Mouse (Mus musculus): ENCODE data around the gene 2410004B18Rik. TPM values are rescaled to one million over a fixed set of nuclear protein-coding genes. Genes with fewer than 3 reads are reported as not detected.

2410004B18Rik gene
- polyA plus RNA-seq, 1 experiment from 2014 or later: 42.0 TPM

DNA sequence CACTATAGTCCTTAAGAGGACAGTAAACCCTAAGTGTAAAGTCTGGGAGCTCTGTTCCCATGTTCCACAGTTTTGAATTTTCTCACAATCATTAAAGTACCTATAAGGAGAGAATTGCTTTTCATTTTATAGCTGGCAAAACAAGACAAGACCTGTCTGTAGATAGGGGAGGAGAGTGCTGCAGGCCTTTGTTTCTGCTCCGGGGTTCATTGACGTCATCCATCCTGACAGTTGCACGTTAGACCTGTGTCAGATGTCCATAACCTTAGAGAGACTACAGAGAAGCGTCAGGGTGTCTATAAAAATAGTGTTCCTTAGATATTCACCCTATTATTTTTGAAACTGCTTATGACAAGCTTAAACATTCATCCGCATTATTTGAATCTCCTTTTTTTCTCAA, 12.3 kb upstream of the 2410004B18Rik start:
- H3K36me3 ChIP-seq (ENCODE audit: control insufficient read depth, insufficient read depth, low read length): 0 out of 2 replicates have a peak, but pooled peaks cover 4% of the 10 kb centered on the region
- no peak for ATAC-seq
- H3K27me3 ChIP-seq (replicated peaks; ENCODE audit: control insufficient read depth, insufficient read depth, low read length): no peaks in the 10 kb centered on the region
- H3K9me3 ChIP-seq (ENCODE audit: control insufficient read depth, low read length): no peaks in the 10 kb centered on the region
- H3K4me2 ChIP-seq (ENCODE audit: low read depth, low read length): peak overlapping the region; percentile 67
- H3K27ac ChIP-seq (ENCODE audit: low read length): peak overlapping the region; percentile 25
- WGBS: 58% methylated on average over 5 of the region's 5 CpGs
- H3K4me1 ChIP-seq (ENCODE audit: control insufficient read depth, insufficient read depth, low read length): peaks cover 14% of the 10 kb centered on the region
- peak overlapping the region; percentile 92 for H3K9ac ChIP-seq (ENCODE audit: low read depth, low read length)
- peak overlapping the region; percentile 70 for H3K4me3 ChIP-seq (ENCODE audit: low read length)

DNA sequence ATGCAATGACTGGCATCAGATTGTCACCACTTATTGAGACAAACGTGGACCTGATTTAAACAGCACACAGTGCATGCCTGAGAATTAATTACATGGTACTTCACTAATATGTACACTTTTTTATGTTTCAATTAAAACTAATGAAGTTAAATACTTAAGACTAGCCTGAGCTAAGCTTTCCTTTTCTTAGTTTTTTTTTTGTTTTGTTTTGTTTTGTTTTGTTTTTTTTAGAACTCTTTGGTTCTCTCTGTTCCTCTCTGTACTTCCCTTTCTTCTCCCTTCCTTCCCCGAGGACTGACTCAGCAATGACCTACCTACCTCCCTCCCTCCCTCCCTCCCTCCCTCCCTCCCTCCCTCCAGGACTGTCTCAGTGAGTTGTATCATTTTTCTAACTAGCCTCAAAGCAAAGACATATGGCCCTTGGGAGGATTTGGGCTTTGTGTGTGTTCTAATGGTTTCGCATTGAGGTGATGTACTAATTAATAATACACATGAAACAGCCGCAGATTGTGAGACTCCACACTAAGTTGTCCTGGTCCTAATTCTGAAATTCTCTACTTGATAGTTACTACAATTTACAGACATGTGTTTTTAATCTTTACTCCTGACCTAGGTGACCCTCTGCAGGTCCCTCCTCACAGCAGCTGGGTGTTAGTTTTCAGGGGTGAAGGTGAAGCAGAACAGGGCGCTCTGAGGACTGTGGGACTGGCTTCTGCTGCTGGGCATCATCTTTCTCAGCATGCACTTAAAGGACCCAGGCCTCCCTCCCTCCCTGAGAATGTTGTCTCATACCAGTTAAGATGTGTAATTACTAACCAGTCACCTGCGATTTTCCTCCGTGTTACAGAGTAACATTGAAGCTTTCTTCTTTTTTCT, 8.1 kb upstream of the 2410004B18Rik start:
- H3K4me1 ChIP-seq (ENCODE audit: control insufficient read depth, insufficient read depth, low read length): peaks cover 11% of the 10 kb centered on the region
- no peak overlapping the region for H3K9ac ChIP-seq (ENCODE audit: low read depth, low read length)
- no peaks in the 10 kb centered on the region for H3K9me3 ChIP-seq (ENCODE audit: control insufficient read depth, low read length)
- whole genome bisulfite sequencing: 69% methylated on average over 7 of the region's 7 CpGs
- H3K27ac ChIP-seq (ENCODE audit: low read length): no peak overlapping the region
- no peak overlapping the region for H3K4me3 ChIP-seq (ENCODE audit: low read length)
- H3K27me3 ChIP-seq (replicated peaks; ENCODE audit: control insufficient read depth, insufficient read depth, low read length): no peaks in the 10 kb centered on the region
- no peak overlapping the region for H3K4me2 ChIP-seq (ENCODE audit: low read depth, low read length)
- no peak for ATAC-seq
- peaks cover 14% of the 10 kb centered on the region for H3K36me3 ChIP-seq (ENCODE audit: control insufficient read depth, insufficient read depth, low read length)

DNA sequence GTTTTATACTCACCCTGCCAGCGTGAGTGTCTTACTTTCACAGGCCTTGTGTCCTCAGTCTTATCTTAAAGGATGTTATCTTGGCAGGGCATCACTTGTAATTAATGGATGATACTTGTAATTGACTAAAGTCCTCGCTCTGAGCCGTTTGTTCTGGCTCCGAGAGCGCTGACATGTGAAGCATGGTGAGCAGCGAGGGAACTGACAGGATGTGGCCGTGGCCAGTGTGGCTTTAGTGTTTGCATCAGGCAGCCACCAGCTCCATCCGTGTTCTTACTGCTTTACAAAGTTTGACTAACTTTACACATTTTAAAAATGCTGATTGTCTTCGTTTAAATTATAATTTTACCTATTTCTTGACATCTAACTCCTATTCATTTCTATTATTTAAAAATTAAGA, 4.0 kb upstream of the 2410004B18Rik start:
- Histone ChIP-seq H3K27ac (ENCODE audit: low read length) (no peak overlapping the region), H3K9me3 (ENCODE audit: control insufficient read depth, low read length) (no peaks in the 10 kb centered on the region), H3K27me3 (replicated peaks; ENCODE audit: control insufficient read depth, insufficient read depth, low read length) (no peaks in the 10 kb centered on the region), H3K36me3 (ENCODE audit: control insufficient read depth, insufficient read depth, low read length) (peaks cover 10% of the 10 kb centered on the region), H3K4me2 (ENCODE audit: low read depth, low read length) (no peak overlapping the region), H3K9ac (ENCODE audit: low read depth, low read length) (no peak overlapping the region), H3K4me3 (ENCODE audit: low read length) (no peak overlapping the region), H3K4me1 (ENCODE audit: control insufficient read depth, insufficient read depth, low read length) (peaks cover 10% of the 10 kb centered on the region)
- ATAC-seq: no peak
- WGBS: 68% methylated on average over 9 of the region's 9 CpGs

DNA sequence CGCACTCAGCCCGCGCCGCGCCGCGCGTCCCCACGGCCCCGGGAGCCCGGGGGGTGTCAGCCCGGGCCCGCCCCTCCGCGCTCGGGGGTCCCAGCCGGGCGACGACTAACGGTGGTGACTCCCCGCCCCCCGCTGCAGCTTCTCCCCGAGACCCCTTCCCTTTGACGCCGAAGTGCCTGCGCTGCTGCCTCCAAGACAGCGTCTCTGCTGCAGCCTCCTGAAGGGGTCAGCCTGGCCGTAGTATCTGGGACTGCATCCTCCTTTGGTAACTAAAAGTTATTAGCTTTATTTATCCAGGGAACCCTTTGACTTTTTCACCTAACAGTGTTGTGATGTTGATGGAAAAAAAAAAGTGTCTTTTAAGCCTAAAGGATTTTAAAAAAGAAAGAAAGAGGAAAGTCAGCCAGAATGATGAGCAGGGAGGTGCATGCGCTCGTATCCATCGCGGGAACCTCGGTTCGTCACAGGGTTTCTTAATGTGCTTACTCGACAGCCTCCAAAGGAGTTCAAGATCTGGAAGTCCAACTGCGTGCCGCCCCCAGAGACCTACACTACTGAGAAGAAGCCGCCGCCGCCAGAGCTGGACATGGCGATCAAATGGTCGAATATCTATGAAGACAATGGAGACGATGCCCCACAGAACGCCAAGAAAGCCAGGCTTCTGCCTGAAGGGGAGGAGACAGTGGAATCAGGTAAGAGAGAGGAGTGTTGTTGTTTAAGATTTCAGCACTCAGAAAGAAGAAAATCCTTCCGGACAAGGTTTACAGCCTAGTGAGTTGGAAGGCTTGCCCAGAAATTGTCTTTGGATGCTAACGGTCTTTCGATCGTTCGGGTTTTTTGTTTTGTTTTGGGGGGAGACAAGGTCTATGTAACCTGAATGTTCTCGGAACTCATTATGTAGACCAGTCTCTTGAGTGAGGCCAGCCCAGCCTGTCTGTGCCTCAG, 863 bp downstream of the 2410004B18Rik start:
- Histone ChIP-seq H3K36me3 (ENCODE audit: control insufficient read depth, insufficient read depth, low read length) (0 out of 2 replicates have a peak, but pooled peaks cover under 1% of the 10 kb centered on the region), H3K9me3 (ENCODE audit: control insufficient read depth, low read length) (no peaks in the 10 kb centered on the region), H3K4me1 (ENCODE audit: control insufficient read depth, insufficient read depth, low read length) (peaks cover 28% of the 10 kb centered on the region), H3K4me2 (ENCODE audit: low read depth, low read length) (peak overlapping the region; percentile 86), H3K4me3 (ENCODE audit: low read length) (peak overlapping the region; percentile 97), H3K9ac (ENCODE audit: low read depth, low read length) (peak overlapping the region; percentile 92), H3K27ac (ENCODE audit: low read length) (peak overlapping the region; percentile 77; the same call in 1 of the 2 replicates), H3K27me3 (replicated peaks; ENCODE audit: control insufficient read depth, insufficient read depth, low read length) (no peaks in the 10 kb centered on the region)
- WGBS: 16% methylated on average over 50 of the region's 50 CpGs
- peak; percentile 36 for ATAC-seq

DNA sequence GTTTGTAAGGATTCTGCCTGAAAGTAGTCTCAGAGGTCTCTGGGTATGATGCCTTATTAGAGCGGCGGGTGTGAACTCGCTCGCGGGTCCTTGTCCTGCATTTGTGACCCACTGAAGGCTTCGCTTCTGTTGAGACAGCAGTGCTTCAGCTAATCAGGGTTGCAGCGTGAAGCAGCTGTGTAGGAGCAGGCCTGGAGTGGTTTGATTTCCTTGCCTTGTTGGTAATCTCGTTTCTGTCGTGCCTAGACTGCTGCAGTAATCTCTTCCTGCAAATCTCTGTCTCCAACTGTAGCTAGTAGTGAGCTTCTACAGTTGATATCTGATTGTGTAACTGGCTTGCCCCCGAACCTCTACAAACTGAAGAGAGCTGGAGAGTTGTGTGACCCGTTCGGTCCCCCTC, 1.6 kb downstream of the 2410004B18Rik start:
- Histone ChIP-seq H3K36me3 (ENCODE audit: control insufficient read depth, insufficient read depth, low read length) (0 out of 2 replicates have a peak, but pooled peaks cover 3% of the 10 kb centered on the region), H3K27me3 (replicated peaks; ENCODE audit: control insufficient read depth, insufficient read depth, low read length) (no peaks in the 10 kb centered on the region), H3K4me2 (ENCODE audit: low read depth, low read length) (peak overlapping the region; percentile 86), H3K27ac (ENCODE audit: low read length) (no peak overlapping the region), H3K4me3 (ENCODE audit: low read length) (peak overlapping the region; percentile 97), H3K4me1 (ENCODE audit: control insufficient read depth, insufficient read depth, low read length) (peaks cover 28% of the 10 kb centered on the region), H3K9me3 (ENCODE audit: control insufficient read depth, low read length) (no peaks in the 10 kb centered on the region), H3K9ac (ENCODE audit: low read depth, low read length) (peak overlapping the region; percentile 92; the same call in 1 of the 2 replicates)
- WGBS: 76% methylated on average over 12 of the region's 12 CpGs
- ATAC-seq: no peak

DNA sequence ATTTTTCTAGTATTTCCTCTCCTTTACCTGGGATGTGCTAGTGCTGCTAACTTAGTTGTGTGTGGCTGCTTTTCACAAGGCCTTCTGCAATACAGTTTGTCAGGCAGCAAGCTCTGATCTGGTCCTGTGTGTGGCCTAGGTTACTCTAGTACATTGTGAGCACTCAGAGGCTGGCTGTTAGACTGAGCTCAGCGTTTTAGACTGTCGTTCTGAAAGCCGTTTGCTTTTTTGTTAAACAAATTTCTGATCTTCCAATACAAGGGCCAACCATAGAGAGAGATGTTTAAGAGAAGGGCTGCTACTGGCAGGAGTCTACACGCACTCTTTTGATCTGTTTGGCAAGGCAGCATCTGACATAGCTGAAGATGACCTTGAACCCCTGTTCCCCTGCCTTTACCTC, 2.2 kb downstream of the 2410004B18Rik start:
- 68% methylated on average over 4 of the region's 4 CpGs for WGBS

DNA sequence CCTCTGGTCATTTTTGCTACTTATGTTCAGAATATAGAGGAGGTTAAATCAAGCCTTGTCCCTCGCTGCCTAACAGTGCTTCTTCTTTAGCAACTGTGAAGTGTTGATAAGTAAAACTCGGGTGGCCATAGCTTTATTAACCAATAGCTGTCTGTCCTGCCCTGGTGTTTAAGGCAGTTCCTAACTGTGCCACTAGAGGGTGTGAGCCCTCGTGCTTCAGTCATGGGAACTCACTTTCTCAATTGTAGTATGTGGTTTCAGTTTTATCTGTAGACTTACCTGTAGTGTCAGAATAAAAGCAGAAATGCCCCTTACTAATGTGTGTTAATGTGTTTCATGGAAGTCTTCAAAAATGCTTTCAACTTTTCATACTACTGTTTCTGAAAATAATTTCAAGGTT, 4.2 kb downstream of the 2410004B18Rik start:
- Histone ChIP-seq H3K4me3 (ENCODE audit: low read length) (no peak overlapping the region), H3K36me3 (ENCODE audit: control insufficient read depth, insufficient read depth, low read length) (peaks cover 6% of the 10 kb centered on the region), H3K9ac (ENCODE audit: low read depth, low read length) (no peak overlapping the region), H3K9me3 (ENCODE audit: control insufficient read depth, low read length) (no peaks in the 10 kb centered on the region), H3K27ac (ENCODE audit: low read length) (no peak overlapping the region), H3K27me3 (replicated peaks; ENCODE audit: control insufficient read depth, insufficient read depth, low read length) (no peaks in the 10 kb centered on the region), H3K4me2 (ENCODE audit: low read depth, low read length) (no peak overlapping the region), H3K4me1 (ENCODE audit: control insufficient read depth, insufficient read depth, low read length) (peaks cover 27% of the 10 kb centered on the region)
- 11% methylated on average over 3 of the region's 3 CpGs for WGBS
- no peak for ATAC-seq

More for the DNA sequence above, 2.2 kb downstream of the 2410004B18Rik start:
- no peak overlapping the region for H3K27ac ChIP-seq (ENCODE audit: low read length)
- ATAC-seq: no peak
- H3K9me3 ChIP-seq (ENCODE audit: control insufficient read depth, low read length): no peaks in the 10 kb centered on the region
- no peak overlapping the region for H3K9ac ChIP-seq (ENCODE audit: low read depth, low read length)
- no peaks in the 10 kb centered on the region for H3K27me3 ChIP-seq (replicated peaks; ENCODE audit: control insufficient read depth, insufficient read depth, low read length)
- no peak overlapping the region for H3K4me3 ChIP-seq (ENCODE audit: low read length)
- H3K4me2 ChIP-seq (ENCODE audit: low read depth, low read length): no peak overlapping the region
- H3K36me3 ChIP-seq (ENCODE audit: control insufficient read depth, insufficient read depth, low read length): peaks cover 5% of the 10 kb centered on the region
- peaks cover 28% of the 10 kb centered on the region for H3K4me1 ChIP-seq (ENCODE audit: control insufficient read depth, insufficient read depth, low read length)

DNA sequence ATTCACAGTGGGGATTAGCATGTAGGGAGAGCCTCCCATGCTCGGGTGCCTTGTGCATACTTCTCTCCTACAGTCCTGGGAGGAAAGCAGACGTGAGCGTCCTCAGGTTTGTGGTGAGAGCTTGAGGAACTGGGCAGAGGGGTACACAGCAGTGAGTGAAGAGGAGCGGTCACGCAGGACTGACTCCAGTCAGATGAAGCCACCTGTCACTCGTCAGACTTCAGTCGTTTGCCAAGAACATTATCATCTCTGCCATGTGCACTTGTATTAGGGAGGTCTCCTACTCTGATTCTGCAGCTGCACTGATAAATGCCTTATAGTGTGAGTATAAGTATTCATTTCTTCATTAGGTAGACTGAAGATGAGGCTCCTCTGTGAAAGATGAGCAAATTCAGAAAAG, 6.5 kb downstream of the 2410004B18Rik start:
- H3K27me3 ChIP-seq (replicated peaks; ENCODE audit: control insufficient read depth, insufficient read depth, low read length): no peaks in the 10 kb centered on the region
- no peaks in the 10 kb centered on the region for H3K9me3 ChIP-seq (ENCODE audit: control insufficient read depth, low read length)
- peaks cover 13% of the 10 kb centered on the region for H3K4me1 ChIP-seq (ENCODE audit: control insufficient read depth, insufficient read depth, low read length)
- no peak overlapping the region for H3K4me3 ChIP-seq (ENCODE audit: low read length)
- H3K4me2 ChIP-seq (ENCODE audit: low read depth, low read length): no peak overlapping the region
- 83% methylated on average over 7 of the region's 7 CpGs for WGBS
- ATAC-seq: no peak
- H3K36me3 ChIP-seq (ENCODE audit: control insufficient read depth, insufficient read depth, low read length): peaks cover 6% of the 10 kb centered on the region
- no peak overlapping the region for H3K9ac ChIP-seq (ENCODE audit: low read depth, low read length)
- no peak overlapping the region for H3K27ac ChIP-seq (ENCODE audit: low read length)

DNA sequence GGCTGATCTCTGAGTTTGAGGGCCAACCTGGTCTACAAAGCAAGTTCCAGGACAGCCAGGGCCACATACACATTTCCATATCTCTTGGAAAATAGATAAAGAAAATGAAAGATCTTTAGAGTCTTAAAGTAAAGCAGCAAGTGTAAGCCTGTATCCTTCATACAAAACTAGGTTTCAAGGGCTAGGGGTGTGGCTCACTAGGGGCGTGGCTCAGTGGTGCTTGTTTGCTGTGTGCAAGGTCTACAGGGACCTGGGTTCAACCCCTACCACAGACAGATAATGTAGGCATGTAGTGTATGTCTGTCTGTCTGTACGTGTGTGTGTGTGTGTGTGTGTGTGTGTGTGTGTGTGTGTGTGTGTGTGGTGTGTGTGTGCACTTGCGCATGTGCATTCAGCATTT, 8.1 kb downstream of the 2410004B18Rik start:
- Histone ChIP-seq H3K9ac (ENCODE audit: low read depth, low read length) (no peak overlapping the region), H3K9me3 (ENCODE audit: control insufficient read depth, low read length) (no peaks in the 10 kb centered on the region), H3K4me2 (ENCODE audit: low read depth, low read length) (no peak overlapping the region), H3K27ac (ENCODE audit: low read length) (no peak overlapping the region), H3K36me3 (ENCODE audit: control insufficient read depth, insufficient read depth, low read length) (peaks cover 6% of the 10 kb centered on the region), H3K4me3 (ENCODE audit: low read length) (no peak overlapping the region), H3K4me1 (ENCODE audit: control insufficient read depth, insufficient read depth, low read length) (peaks cover 9% of the 10 kb centered on the region; the same call in 1 of the 2 replicates), H3K27me3 (replicated peaks; ENCODE audit: control insufficient read depth, insufficient read depth, low read length) (no peaks in the 10 kb centered on the region)
- WGBS: 79% methylated on average over 3 of the region's 3 CpGs
- no peak for ATAC-seq
